Mouse (Mus musculus): ENCODE results near the gene Acy3. TPM values are rescaled to one million over a fixed set of nuclear protein-coding genes. Genes with fewer than 3 reads are reported as not detected.
"Not testable (repeated sequence)": the region's sequence is repeated elsewhere in the genome, so short reads cannot be mapped to it uniquely, and the experiment has no call there.

Gene Acy3
- 10 to 100 TPM; 18.2 to 20.1 TPM for total RNA-seq (2021)
- long read RNA-seq, experiment 1, transcript Acy3-205 (8 exons, 1,284 nt), result major isoform, 6 of 11 reads
- long read RNA-seq, experiment 1, partial matches to known transcripts, result 3 of 11 reads
- long read RNA-seq, experiment 1, other reads (novel, unspliced or antisense), result 2 of 11 reads
- long read RNA-seq, experiment 2, partial matches to known transcripts, result 1 of 6 reads
- long read RNA-seq, experiment 2, other reads (novel, unspliced or antisense), result 2 of 6 reads

- peak; percentile 88 to 93 for DNase-seq
Measured at GRCm38 (mm10) chr19:3986334-3986733, at the start of gene Acy3. Gene Acy3, plus strand, starts transcription at chr19:3986570.

DNA sequence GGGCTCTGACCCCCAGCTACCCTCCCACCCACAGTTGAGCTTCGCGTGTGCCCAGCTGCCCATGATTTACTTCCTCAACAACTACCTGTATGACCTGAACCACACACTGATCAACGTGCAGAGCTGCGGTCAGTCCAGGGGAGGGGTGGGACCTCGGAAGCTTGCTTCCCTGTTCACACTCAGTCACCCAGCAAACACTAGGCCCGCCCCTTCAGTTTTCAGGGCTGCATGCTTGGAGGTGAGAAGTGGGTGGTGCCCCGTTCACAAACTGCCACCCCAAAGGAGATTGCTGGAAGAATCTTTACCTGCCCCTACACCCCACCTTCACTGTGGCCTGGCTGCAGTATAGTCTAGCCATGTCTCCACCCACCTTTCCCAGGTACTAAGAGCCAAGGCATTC, 44.1 kb upstream of the Acy3 start:
- no peak for DNase-seq

DNA sequence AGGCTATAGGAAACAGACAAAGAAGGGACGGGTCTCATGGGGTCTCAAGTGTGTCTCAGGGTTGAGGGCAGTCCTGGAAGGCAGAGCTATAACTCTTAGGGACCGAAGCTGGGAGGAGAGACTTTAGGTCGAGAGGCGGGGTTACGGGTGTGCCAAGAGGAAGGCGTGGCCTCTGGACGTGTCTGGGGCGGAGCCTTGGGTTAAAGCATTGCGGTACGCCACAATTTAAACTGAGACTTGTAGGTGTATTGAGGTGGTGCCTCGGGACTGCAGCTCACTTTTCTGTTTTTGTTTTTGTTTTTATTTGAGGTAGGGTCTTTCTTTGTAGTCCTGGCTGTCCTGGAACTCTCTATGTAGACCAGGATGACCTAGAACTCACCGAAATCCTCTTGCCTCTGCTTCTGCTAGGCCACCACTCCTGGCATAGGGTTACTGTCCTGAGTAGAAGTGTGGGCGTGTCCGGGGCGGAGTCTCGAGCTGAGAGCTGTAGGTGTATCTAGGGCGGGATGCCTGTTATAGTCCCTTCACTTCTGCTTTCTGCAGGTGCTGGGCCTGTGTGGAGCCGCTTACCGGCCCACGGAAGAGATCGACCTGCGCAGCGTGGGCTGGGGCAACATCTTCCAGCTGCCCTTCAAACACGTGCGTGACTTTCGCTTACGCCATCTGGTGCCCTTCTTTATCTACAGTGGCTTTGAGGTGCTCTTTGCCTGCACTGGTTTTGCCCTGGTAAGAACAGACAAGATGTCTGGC, 43.2 kb upstream of the Acy3 start:
- peak; percentile 60 to 67 for DNase-seq

- peak; percentile 49 to 53 for DNase-seq
Measured at GRCm38 (mm10) chr19:3945872-3946564, 40.4 kb upstream of the Acy3 start.

DNA sequence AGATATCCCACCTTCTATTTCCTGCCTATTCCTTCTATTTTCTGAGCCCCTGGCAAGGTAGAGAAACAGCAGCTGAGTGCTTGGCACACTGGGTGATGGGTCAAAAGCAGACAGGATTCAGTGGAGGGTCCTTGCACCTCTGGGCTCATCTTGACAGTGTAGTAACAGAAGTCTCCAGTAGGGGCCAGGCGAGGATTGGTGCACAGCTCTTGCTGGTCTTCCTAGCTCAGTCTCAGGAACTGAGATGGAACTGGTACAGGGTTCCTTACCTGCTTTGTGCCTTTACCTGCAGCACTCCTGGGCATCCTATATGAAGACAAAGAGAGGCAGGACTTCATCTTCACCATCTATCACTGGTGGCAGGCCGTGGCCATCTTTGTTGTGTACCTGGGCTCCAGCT, 39.7 kb upstream of the Acy3 start:
- DNase-seq, result peak; percentile 67 to 76

- DNase-seq, result no peak
Measured at GRCm38 (mm10) chr19:3947813-3948212, 38.6 kb upstream of the Acy3 start.

GRCm38 (mm10) chr19:3948546-3948945, 37.8 kb upstream of the Acy3 start:
- DNase-seq, result no peak

- DNase-seq, result no peak
Measured at GRCm38 (mm10) chr19:3950331-3950730, 36.0 kb upstream of the Acy3 start.

DNA sequence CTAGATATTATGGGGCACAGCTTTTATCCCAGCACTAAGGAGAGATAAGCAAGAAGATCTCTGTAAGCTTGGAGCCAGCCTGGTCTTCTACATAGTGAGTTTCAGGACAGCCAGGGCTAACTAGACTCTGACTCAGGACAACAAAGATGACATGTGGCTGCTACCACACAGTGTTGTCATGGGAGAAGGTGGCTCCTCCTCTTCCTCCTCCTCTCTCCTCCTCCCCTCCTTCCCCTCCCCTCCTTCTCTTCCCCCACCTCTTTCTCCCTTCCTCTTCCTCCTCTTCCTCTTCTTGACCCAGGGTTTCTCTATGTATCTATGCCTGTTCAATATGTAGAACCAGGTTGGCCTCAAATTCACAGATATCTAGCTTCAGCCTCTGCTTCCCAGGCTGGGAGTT, 34.9 kb upstream of the Acy3 start:
- no peak for DNase-seq

DNA sequence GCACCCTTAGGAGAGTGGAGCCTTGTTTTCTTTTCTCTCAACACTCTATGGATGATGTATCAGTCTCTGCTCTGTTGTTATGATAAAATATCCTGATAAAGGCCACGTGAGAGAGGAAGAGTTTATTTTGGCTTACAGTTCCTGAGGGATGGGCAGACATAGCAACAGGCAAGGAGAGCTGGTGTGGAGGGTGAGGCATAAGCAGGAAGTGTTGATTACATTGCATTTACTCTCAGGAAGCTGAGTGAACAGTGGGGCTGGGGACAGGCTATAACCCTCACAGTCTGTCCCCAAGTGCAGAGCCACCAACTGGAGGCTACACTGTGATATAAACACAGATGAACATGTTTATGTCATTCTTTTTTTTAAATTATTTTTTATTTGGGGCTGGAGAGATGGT, 34.3 kb upstream of the Acy3 start:
- DNase-seq, result no peak

GRCm38 (mm10) chr19:3955033-3955432, 31.3 kb upstream of the Acy3 start:
- DNase-seq, result peak in 1 of 2 experiments; percentile 12

GRCm38 (mm10) chr19:3955804-3956203, 30.6 kb upstream of the Acy3 start:
- peak in 1 of 2 experiments; percentile 36 for DNase-seq

- DNase-seq, result not testable (repeated sequence)
Measured at GRCm38 (mm10) chr19:3957296-3958036, 28.9 kb upstream of the Acy3 start.

- DNase-seq, result no peak
Measured at GRCm38 (mm10) chr19:3958470-3958869, 27.9 kb upstream of the Acy3 start, which contains the start of gene Aldh3b3. Gene Aldh3b3, plus strand, starts transcription at chr19:3958645.

DNA sequence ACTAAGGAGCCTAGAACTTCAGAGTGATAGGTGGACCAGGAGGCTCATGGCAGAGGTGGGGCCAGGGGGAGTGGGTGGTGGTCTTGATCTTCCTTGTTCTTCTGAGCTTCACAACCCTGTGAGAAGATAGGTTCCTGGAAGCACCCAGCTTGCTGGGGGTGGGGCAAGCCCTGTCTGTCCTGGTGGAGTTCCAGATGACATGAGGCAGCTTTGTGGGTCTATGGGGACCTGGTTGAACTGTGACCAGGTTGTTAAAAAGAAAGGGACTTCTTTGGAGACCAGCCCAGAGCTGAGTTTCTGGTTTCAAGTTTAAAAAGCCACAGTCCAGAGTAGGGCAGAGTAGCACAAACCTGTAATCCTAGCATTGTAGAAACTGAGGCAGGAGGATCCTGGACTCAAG, 27.3 kb upstream of the Acy3 start:
- DNase-seq, result no peak

DNA sequence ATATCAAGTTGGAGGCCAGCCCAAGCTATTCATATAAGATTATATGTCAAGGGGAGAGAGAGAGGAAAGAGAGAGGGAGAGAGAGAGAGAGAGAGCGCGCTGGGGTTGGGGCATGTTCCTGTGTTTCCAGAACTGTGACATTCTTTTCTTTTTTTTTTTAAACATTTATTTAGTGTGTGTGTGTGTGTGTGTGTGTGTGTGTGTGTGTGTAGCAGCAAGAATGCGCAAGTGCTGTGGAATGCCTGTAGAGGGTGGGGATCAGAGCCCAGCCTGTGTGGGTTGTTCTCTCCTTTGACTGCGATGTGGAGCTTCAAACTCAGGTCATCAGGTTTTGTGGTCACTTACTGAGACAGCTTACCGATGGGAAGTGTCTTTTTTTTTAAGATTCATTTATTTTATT, 26.2 kb upstream of the Acy3 start:
- DNase-seq, result no peak

DNA sequence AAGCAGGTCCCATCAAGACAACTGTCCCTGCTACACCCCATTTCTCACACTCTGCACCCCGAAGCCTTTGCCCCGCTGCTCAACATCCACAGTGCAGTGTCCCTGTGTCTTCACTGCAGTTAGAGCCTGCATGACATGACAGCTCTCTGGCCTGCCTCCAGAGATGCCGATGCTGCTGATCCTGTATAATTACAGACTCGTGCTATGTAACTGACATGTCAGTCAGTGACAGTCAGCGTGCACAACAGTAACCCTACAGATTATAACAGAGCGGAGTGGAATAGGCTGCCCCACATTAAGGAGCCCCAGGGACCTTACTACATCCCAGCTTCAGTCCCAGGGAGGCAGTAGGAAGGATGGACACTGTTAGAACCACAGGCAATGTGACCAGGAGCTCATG, 24.6 kb upstream of the Acy3 start:
- not testable (repeated sequence) for DNase-seq

- DNase-seq, result no peak
Measured at GRCm38 (mm10) chr19:3962469-3962868, 23.9 kb upstream of the Acy3 start.

DNA sequence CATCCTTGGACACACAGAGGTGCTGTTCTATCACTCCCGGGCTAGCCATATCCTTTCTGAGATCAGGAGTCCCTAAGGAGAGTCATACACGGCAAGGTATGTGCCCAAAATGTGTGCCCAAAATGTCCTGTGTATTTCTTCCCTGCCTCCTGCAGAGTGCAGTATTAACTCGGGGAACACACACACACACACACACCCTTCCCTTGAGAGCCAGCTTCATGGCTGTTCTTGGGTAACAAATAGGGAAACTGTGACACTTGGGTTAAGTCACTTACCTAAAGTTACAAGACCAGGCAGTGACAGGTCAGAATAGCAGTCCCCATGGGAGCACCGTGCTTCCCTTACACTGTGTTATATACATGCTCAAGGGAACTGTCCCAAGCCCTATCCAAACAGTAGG, 22.3 kb upstream of the Acy3 start:
- DNase-seq, result no peak

GRCm38 (mm10) chr19:3966330-3967075, 19.9 kb upstream of the Acy3 start:
- DNase-seq, result no peak

- no peak for DNase-seq
Measured at GRCm38 (mm10) chr19:3967258-3967657, 19.1 kb upstream of the Acy3 start.

- DNase-seq, result no peak
Measured at GRCm38 (mm10) chr19:3972229-3972628, 14.1 kb upstream of the Acy3 start, which contains the start of gene Aldh3b2. Gene Aldh3b2, plus strand, starts transcription at chr19:3972328.
